Mouse (Mus musculus): ENCODE measurements at regions not wholly inside any gene's neighbourhood (a gene's known extent, or its start where the extent isn't known, plus 50 kb on each side); places are given as distances from the start of the nearest gene placed in this dataset.
A peak's percentile ranks its signal among the peaks of the same experiment; 100 is the strongest.

DNA sequence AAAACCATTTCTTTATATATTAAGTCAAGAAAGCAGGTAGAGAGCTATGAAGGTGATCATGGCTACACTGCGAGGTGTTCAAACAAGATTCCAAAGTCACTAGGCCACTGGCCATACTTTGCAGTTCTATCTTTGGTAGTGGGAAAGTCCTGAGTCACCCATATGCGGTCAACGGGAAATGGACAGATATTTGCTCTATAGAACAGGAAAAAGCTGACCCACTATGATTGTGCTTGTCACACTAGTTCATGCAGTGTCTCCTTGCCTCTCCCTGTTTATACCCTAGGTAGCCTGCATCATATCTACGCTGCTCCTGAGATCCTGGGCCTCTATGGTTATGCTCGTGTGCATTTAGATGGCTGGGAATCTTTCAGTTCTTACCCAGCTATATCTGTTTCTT is 188.9 kb upstream of the Pfkp start:
- DNase-seq = no peak

- no peak for DNase-seq
Measured at GRCm38 (mm10) chr13:6837075-6837422, 188.5 kb upstream of the Pfkp start.

GRCm38 (mm10) chr13:6836351-6837074 is 187.9 kb upstream of the Pfkp start:
- DNase-seq = peak; percentile 46

DNA sequence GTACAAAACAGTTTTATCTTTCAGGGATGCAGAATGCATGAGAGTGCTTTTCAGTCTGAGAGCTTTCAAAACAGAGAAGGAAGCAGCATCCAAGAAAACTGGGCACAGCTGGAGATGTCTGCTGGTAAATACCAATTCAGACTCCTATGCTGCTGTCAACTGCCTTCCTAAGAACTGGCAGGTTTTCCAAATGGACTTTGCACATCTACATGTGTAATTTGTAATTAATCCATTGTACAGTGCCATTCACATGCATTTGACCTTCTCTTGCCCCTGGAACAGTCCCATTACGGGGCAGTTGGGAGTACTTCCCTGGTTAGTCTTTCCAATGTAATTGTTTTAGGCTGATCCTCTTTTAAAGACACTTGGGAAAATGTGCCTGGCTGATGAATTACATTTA is 181.3 kb upstream of the Pfkp start:
- DNase-seq = peak; percentile 29

GRCm38 (mm10) chr13:6829346-6829745 is 180.8 kb upstream of the Pfkp start:
- DNase-seq = no peak

- peak; percentile 38 for DNase-seq
Measured at GRCm38 (mm10) chr13:6828601-6829330, 180.2 kb upstream of the Pfkp start.

- DNase-seq = peak; percentile 19
Measured at GRCm38 (mm10) chr13:6802243-6803157, 153.9 kb upstream of the Pfkp start.

DNA sequence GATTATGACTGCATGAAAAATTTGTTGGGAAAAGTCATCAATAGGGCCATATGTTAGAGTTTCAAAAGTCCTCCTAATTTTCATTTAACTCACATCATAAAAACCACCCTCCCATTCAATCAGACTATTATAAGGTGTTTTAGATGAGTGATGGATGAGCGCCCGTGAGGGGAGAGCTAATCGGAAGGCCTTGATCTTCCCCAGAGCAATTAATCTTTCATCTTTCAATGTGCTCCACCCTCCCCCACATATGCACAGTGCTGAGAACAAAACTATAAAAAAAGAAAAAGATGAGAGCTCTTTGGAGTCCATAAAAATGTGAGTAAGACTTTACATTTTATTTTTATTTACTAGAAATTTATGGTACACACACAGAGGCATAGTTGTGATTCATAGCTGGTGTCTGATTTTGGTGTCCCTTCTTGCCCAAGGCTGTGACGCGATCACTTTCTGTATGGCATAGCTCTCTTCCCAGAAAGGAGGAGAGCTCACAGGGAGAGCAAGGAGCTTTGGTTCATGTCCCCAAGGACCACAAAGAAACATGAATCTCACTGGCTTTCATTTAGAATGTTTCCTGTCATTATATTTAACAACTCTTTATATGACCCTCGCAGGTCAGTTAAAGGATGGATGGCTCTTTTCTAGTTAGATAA is 119.5 kb upstream of the Pfkp start:
- DNase-seq = no peak

DNA sequence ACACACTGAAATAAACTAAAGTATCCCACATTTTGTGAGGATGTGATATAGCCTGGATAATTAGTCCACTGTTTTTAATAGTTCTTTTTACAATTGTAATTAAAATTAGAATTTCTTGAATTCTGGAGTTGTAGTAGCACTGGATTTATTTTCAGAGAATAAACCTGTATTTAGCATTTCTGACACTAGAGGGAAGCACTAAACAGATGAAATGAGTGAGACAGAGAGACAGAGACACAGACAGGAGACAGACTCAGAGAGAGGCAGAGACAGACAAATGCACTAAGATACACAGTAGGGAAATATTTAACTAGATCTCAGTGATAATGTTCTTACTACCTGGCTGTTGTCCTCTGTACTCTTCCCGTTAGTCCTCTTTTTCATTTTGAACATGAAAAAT is 108.6 kb upstream of the Pfkp start:
- no peak for DNase-seq

GRCm38 (mm10) chr13:6751599-6751998 is 103.0 kb upstream of the Pfkp start:
- DNase-seq = no peak

DNA sequence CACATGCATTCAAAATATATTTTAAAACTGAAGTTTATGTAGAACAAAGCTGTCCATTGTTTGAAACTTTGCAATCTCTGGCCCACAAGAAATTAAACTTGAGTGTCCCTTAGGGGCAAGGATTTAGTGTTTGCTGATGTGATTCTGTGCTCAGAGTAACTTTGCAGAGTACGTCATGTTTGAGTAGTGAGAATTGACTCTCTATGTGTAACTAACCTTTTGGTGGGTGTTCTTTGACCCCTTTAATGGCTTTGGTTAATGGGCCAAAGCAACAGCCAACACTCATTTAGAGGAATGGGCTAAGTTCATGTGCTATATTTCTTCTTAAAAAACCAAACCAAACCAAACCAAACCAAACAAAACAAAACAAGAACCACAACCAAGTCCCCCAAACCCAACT is 102.6 kb upstream of the Pfkp start:
- no peak for DNase-seq

GRCm38 (mm10) chr13:6741916-6742315 is 93.3 kb upstream of the Pfkp start:
- DNase-seq = no peak

DNA sequence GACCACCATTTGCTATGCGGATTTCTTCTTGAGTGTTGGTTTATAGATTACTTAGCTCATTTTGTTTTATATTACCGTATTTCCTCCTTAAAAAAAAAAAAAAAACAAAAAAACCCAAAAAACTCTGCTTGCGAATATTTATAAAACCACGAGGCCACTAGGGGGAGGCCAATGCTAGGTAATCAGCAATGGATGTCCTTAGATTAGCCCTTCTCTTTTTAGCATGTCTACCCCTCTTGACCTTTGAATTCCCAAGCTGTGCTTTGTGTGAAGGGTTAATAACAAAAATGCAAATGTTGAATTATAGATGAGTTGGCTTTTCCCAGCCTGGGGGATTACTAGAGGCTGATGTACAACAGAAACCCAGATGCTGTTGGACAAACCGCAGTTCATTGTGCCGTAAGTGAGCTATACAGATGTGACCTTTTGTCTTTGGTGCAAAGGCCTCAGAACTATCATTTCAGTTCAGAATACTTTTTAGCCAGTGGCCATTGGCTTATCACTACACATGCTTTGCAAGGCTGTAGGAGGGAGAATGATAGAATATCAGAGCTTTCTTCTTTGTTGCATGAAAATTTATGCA is 88.5 kb upstream of the Pfkp start:
- no peak for DNase-seq
